Mouse (Mus musculus): ENCODE measurements around the gene Gm5741. TPM values are rescaled to one million over a fixed set of nuclear protein-coding genes. Genes with fewer than 3 reads are reported as not detected.
A peak's percentile ranks its signal among the peaks of the same experiment; 100 is the strongest.

Gm5741 gene
- total RNA-seq, 1 experiment from 2014 or later: not detected

DNA sequence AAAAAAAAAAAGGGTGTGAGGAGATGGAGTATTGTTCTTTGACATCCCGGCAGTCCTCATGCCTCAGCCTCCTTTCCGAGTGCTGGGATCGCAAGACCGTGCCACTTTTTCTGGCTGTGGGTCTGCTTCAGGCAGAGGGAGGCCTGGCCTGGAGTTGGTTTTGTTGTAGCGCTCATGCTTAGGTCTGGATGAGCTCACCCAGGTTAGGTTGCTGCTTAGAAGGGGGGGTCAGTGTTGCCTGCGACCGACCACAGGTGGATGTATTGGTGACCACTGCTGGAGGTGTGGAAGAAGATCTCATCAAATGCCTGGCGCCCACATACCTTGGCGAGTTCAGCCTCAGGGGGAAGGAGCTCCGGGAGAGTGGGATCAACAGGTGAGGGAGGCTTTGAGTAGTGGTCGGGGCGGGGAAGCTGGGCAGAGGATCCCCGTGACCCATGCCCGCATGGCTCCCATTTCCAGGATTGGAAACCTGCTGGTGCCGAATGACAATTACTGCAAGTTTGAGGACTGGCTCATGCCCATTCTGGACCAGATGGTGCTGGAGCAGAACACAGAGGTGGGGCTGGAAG, 5.3 kb upstream of the Gm5741 start:
- no peak for DNase-seq

DNA sequence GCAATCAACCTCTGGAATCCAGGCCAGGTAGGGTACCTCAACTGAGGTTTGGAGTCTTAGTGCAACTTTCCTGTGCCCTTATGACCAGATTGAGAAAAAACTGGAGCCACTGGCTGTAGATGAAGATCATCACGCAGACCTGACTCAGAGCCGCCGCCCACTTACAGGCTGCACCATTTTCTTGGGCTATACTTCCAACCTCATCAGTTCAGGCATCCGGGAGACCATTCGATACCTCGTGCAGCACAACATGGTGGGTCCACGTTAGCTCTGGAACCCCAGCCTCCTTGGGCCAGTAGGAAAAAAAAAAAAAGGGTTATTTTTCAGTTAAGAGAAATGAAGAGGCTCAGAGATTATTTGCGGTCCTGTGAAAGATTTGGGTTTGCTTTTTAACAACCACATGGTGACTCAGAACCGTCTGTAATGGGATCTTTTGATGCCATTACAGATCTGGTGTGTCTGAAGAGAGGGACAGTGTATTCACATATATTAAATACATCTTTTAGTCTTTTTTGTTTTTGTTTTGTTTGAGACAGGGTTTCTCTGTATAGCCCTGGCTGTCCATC, 4.7 kb upstream of the Gm5741 start:
- DNase-seq: no peak

DNA sequence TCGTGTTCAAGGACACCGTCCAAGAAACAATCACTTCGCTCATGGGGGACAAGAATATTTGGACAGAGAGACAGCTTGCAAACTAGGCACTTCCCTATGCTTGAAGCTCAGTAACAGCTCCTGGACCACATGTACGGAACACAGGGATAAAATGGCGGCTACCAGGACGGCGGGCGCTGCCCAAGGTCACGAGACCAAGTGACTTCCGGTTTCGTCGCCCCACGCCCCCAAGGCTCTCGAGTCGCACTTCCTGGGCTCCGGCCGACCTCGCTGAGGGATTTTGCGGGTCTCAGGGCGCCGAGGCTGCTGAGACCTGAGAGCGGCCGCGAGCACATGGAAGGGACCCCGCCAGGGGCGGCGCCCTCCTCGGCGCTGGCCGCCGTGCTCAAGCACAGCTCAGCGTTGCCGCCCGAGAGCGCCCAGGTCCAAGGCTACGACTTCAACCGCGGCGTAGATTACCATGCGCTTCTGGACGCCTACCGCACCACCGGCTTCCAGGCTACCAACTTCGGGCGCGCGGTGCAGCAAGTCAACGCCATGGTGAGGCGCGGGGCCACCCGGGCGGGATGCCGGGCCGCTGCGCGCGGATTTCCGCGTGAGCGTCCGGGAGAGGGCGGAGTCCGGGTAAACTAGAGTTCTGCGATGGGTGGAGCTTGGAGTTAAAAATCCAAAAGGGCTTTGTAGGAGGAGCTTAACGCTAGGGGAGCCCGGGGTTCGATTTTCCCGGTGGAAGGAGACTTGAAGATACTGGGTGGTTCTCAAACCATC, 3.9 kb upstream of the Gm5741 start, which contains the start of gene Dhps:
TSS of gene Dhps (plus strand) at position 244 of the 768 bp plus-strand sequence.
- DNase-seq: peak; percentile 94

DNA sequence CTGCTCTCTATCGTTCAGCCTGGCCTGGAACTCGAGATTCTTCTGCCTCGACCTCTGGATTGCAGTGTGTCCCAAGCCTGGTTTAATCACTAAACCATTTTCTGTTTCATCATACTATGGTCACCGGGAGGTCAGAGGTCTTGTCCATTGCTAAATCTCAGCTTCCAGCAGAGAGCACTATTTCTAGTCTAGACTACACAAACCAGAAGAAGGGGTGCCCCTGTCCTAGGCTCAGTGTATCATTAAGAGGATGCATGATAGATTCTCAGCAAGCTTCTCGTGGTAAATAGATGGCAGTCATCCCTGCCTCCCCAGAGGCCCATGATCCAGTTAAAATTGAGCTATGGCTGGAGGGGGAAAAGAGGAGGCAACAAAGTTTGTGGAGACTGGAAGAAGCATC, 3.3 kb upstream of the Gm5741 start:
- DNase-seq: no peak

DNA sequence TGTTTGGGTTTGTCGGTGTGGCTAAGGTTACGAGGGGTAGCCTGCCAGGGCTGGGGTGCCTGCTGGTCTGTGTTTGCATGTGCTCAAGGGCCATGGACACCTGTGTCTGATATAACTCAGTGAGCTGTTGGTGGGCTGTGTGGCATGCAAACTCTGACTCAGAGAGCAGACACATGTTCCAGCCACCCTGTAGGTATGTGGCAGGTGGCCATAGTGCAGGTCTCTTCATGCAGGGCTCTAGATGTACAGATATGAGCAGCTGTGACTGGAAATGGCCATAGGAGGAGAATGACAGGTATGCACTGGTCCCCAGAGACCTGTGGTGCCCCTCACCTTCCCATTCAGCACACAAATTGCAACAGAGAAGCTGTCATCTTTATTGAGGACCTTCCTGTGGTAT, 627 bp downstream of the Gm5741 start:
- no peak for DNase-seq

DNA sequence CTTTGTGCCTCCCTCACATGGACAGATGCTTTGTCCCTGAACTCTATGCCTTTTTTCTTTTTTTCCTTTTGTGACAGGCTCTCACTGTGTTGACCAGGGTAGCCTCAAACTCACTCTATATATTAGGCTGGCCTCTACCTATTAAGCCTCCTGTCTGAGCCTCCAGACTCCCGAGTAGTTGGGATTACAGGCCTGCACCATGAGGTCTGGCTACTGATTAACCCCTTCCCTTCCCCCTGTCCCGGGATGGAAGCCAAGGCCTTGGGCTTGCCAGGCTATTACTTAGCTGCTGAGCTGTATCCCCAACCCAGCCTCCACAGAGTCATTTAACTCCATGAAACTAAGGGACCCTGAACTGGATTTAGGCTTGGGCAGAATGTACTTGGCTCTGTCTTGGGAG, 2.6 kb downstream of the Gm5741 start:
- DNase-seq: no peak

DNA sequence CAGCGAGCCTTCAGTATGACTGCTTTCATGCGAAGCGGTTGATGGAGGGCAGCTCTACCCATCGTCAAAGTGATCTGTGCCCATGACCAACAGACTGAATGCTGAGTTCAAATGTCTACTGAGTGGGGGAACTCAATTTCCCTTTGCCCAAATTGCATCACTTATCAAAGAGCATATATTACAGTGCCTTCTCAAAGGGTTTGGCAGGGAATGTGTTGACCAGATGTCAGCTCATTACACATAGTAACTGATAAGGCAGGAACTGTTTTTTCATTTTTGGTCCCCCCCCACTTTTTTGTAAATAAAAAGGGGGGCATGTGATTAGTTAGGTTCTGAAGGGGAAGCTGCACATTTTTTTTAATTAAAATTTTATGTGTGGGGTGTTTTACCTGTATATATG, 5.2 kb downstream of the Gm5741 start:
- no peak for DNase-seq

DNA sequence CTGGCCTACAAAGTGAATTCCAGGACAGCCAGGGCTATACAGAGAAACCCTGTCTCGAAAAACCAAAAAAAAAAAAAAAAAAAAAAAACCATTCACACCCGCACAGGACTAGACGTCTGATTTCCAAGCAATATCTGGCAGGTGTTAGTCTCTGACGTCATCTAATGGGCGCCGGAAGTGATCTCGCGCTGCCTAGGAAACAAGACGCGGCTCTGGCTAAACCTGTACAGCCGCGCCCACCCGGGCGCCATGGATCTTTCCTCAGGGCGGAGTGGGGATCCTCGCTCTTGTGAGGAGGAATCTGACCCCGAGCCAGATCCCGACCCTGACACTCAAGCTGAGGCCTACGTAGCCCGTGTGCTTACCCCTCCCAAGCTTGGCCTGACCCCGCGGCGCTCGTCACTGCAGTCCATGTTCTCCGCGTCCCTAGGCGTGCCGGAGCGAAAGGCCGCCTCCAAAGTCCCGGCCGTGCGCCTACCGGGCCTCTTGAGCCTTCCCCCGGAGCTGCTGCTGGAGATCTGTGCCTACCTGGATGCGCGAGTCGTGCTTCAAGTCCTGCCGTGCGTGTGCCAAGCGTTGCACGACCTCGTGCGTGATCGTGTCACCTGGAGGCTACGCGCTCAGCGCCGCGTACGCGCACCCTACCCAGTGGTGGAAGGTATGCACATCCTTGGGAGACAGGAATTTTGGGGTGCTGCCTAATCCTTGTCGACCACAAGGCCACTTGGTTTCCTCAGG, 7.7 kb downstream of the Gm5741 start, which contains the start of gene Fbxw9:
TSS of gene Fbxw9 (plus strand) at position 177 of the 738 bp plus-strand sequence.
- DNase-seq: peak; percentile 93

DNA sequence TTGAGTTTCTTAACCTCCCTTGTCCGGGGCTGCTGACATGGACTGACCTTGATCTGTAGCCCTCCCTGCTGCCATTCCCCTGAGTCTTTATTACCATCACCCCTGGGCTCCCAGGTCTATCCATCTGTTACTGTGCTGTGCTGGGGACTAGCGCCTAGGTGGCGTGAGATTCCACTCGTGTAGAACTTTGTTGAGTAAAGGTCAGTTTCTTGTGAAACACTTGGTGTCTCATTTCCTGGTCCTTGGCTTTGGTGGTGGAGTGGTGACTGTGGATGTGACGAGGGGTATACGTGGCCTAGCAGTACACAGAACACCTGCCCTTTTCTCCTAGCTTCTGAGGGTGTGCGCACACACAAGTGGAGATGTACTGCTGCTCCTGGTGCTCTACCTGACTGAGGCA, 10.4 kb downstream of the Gm5741 start:
- DNase-seq: peak; percentile 47

DNA sequence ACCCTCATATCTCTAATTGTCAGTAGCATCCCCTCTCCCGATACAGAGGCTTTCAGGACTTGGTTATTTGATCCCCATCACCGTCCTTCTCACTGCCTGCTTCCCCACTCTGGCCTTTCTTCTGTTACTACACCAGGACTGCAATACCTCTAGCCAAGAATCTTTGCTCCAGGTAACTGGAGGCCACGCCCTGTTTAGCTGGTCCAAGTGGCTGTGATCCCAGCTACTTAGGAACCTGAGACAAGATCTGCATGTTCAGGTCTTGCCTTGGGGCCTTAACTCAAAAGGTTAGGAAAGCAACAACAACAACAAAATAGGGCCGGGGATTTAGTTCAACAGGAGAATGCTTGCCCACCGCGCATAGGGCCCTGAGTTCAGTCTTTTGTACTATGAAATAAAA, 24.2 kb downstream of the Gm5741 start:
- no peak for DNase-seq

DNA sequence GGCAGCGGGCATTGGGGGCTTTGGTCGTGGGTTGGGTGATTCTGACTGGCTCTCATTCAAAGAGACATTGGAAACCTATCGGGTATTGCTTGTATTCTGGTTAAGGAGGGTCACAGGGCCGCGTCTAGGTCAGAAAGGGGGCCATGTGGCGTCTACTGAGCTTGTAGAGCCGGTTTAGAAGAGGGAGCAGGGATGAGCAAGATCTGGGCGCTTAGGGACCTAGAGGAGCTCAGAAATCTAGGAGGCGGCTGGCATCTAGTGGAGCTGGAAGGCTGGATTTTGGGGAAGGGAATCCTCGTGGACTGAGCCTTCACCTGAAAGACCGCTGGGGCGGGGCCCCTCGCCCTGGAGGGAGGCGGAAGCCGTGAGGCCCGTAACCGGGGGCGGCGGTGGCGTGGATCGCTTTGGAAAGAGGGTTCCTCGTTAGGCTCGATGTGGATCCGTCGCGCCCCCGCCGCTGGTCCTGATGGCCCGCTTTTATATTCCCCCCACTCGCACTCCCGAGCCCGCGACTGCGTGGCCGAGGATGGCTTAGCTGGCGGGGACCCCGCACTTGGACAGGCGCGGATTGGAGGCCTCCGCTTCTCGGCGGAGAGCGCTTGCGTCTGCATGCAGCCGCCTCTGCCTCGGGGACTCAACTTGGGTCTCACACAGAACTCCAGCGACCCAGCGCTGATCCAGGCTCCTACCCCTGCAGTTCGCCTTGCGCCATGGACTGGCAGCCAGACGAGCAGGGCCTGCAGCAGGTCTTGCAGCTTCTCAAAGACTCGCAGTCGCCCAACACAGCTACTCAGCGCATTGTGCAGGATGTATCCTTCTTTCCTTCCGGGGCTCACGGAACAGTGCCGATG, 29.9 kb downstream of the Gm5741 start:
- DNase-seq: peak; percentile 62

DNA sequence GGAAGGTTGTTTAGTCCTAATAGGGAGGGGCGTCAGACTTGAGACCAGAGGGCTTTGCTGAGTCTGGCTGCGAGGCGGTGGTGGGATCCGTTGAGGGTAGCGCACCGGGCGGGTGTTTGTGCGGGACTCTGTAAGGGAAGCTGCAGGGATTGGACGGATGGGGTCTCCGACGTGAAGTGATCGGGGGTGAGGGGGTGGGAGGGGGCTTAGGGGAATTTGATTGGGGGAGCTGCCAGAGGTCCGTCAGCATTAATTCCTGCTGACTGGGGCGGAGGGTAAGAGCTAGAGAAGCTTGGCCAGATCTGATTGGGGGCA, 30.5 kb downstream of the Gm5741 start:
- DNase-seq: no peak

DNA sequence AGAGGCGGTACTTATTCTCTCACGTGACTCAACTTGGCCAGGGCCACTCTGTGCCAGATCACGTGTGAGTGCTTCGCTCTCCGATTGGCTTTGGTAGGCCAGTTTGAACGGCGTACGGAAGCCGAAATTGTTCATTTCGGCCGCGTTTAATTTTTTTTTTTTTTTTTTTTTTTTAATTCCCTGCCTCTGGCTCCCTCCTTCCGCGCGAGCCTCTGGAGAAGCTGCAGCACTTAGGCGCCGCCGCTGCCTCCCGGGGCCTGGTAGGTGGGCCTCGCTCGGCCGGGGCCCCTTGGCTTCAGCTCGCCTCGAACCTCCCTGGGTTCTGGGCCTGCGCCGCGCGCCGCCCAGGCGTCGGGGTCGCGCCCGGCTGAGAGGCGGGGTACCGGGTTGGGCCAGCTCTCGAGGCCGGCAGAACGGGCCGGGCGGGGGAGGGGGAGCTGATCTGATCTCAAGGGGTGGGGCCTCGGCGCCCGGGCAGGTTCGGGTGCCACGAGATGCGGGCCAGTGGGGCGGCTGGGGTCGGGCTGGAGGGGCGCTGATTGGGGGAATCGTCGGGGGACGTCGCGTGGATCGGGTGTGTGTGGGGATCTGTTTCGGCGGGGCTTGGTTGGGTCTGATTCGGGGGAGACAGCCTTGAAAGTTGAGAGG, 30.9 kb downstream of the Gm5741 start, which contains the start of gene Tnpo2:
TSS of gene Tnpo2 (plus strand) at position 198 of the 648 bp plus-strand sequence.
- peak; percentile 95 for DNase-seq

DNA sequence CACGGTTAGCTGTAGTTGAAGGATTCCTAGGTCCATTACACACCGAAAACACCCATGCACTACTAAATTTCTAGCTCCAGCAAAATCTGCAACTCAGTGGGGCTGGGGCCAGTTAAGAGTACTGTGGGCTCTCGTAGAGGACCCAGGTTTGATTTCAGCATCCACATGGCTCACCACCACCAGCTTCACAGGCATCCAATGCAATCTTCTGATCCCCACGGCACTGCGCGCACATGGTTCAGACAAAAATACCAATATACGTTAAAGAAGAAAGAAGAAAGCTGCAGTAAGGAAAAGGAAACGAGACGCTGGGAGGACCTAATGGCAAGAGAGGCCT, 31.4 kb downstream of the Gm5741 start:
- DNase-seq: no peak

DNA sequence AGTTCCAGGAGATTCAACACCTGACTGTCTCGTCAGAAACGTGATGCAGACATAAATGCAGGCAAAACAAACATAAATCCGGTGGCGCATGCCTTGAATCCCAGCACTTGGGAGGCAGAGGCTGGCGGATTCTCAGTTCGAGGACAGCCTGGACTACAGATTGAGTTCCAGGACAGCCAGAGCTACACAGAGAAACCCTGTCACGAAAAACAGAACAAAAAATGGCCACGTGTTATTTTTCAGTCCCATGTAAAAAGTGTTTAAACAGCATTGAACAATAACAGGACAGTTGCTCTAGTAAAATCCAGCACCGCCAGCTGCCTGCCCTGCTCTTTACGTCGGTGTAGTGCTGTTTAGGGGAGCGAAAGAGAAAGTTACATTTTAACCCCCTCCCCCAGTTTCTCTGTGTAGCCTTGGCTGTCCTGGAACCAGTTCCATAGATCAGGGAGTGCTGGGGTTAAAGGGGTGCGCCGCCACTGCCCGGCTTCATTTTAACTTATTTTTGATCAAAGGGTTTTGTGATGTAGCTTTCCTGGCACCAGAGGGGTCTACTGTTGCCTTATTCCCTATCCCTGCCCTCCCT, 32.0 kb downstream of the Gm5741 start:
- peak; percentile 45 for DNase-seq

DNA sequence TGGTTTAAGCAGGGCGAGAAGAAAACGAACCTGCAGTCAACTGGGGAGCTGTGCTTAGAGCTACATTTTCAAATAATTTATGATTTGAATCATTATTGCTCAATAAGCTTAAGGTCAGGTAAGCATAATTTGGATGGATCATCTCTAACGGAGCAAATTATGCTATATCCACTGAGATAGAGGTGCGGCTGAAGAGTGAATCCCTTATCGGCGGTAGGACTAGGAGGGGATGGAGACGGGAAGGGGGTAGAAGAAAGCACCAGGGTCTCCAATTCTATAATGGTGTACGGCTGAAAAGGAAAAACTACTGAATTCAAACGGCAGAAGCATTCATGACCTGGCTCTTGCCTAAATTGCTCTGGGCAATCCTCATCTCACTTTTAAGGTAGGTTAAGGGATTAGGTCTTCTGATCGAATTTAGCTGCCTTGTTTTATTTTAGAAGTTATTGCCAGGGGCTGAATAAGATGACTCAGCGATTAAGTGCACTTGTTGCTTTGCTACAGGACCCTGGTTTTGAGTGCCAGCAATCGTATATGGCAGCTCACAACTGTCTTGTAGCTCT, 32.5 kb downstream of the Gm5741 start:
- no peak for DNase-seq

DNA sequence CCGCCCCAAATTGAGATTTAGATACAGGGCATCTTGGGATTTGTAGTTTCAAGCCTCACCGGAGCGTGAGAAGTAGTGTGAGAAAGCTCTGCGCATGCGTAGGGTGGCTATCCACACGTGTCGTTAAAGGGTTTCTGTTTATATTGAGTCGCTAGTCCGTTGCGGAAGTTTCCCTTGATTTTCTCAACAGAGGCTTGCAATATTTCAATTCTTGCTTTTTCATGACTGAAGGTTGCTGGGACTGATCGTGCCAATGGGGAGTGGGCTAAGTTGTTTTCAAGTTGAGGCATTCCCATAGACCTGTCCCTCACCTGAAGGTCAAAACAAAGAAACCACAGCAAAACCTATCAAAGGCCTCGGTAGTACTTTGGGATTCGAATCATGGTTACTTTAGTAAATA, 33.0 kb downstream of the Gm5741 start:
- peak; percentile 90 for DNase-seq

DNA sequence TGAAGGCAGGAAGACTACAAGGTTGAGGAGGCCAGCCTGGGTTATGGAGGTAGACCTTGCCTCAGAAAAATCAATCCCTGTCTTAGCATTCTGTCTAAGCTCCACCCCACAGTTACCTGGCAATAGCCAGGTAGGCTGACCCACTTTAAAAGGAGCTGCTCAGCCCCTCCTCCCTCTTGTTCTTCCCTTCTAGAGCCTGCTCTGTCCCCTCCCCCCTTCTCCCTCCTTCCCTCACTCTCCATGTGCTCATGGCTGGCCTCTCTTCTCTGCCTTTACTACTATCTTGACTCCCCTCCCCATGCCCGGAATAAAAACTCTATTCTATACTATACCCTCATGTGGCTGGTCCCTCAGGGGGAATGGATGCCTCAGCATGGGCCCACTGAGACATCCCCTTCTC, 33.9 kb downstream of the Gm5741 start:
- DNase-seq: no peak

DNA sequence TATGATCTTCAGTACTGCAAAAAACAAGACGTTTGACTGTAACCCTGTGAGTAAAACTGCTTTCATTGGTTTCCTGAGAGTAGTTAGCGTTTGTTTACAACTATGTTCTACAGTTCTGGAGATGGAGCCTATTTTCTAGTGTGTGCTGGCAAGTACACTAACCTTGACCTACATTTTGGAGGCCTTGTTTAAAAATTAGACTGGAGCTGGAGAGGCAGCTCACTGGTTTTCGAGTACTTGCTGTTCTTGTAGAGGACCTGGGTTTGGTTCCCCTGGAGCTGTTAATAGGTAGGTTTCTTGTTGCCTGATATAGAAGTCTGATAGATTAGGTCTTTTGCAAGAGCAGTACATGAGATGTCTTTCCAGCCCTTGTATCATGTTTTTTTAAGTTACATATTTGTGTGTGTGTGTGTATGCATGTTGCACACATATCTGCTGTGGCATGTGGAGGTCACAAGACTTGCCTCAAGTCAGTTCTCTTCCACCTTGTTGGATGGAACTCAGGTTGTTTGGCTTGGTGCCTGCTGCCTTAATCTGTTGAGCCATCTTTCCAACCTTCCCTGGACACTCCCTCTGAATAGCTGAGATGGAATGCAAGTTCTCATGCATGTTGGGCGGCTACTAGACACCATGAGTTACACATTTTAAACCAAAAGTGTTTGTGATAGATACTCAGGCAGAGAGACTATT, 35.0 kb downstream of the Gm5741 start:
- DNase-seq: peak; percentile 42

DNA sequence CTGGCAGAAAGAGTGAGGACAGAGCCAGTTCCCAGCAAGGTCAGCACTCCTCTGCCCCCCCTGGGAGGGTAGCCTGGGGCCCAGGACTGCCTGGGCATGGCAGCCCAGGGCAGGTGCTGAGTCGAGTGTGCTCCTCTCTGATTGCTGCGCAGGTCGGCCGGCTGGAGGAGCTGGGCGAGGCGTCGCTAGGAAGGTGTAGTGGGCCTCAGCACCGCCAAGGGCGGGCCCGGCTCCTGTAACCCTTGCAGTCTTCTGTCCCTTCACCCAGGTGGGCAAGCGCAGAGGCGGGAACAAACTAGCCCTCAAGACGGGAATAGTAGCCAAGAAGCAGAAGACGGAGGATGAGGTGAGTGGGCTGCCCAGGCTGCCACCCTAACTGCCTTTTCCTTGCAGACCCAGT, 38.5 kb downstream of the Gm5741 start:
- DNase-seq: no peak
